Mouse (Mus musculus) granulocyte monocyte progenitor cell, adult 5-6 weeks (primary cell): Measurements from ENCODE around the gene Pax7. TPM values are rescaled to one million over a fixed set of nuclear protein-coding genes. Genes with fewer than 3 reads are reported as not detected.

ENCODE experiments used
- ATAC-seq: replicated peaks from 2 replicates; pipeline ENCODE4 v1.8.0; 2016; ENCODE audit warnings: mild to moderate bottlenecking, moderate TSS enrichment, inconsistent platforms; ENCODE audit not compliant: poor library complexity, severe bottlenecking
- total RNA-seq, 2 experiments: library from RNA; stranded (forward) in 1 of 2; stranded (reverse) in 1 of 2; fragments of 200-712, 200-1000 nt in 1 of 2; fragments of >200 nt in 1 of 2; fragmentation: Nextera tagmentation in 1 of 2; gene quantifications; 2 replicates each; pipeline ENCODE4 v1.2.3; 2014 to 2017

The Pax7 gene
- total RNA-seq, 2 experiments from 2014 or later = not detected

- no peak for ATAC-seq
Observed at GRCm38 (mm10) chr4:139703468-139703867, 129.9 kb downstream of the Pax7 start.

GRCm38 (mm10) chr4:139702914-139703313 lies 130.4 kb downstream of the Pax7 start:
- no peak for ATAC-seq

- no peak for ATAC-seq
Observed at GRCm38 (mm10) chr4:139698602-139699001, 134.7 kb downstream of the Pax7 start.

GRCm38 (mm10) chr4:139697755-139698154 lies 135.6 kb downstream of the Pax7 start:
- no peak for ATAC-seq

GRCm38 (mm10) chr4:139693315-139693714 lies 140.0 kb downstream of the Pax7 start:
- ATAC-seq = no peak

- ATAC-seq = no peak
Observed at GRCm38 (mm10) chr4:139689627-139690269, 143.6 kb downstream of the Pax7 start.

GRCm38 (mm10) chr4:139688058-139688457 lies 145.3 kb downstream of the Pax7 start:
- no peak for ATAC-seq

Other genes with a start within 250 kb of the Pax7 start
- not detected in 2 replicates for gene Gm21969, start 230.3 kb downstream of the Pax7 start, total RNA-seq (2014; fragmentation: Nextera tagmentation)
- not detected in 2 replicates for gene Gm21969, start 230.3 kb downstream of the Pax7 start, total RNA-seq (2017)
- 29.7 and 30.9 TPM in 2 replicates for gene Aldh4a1, start 210.7 kb downstream of the Pax7 start, total RNA-seq (2014; fragmentation: Nextera tagmentation)
- gene Aldh4a1, start 210.7 kb downstream of the Pax7 start, total RNA-seq (2017) = 18.9 and 20.1 TPM in 2 replicates
- not detected in 2 replicates for gene Tas1r2, start 180.0 kb downstream of the Pax7 start, total RNA-seq (2014; fragmentation: Nextera tagmentation)
- gene Tas1r2, start 180.0 kb downstream of the Pax7 start, total RNA-seq (2017) = not detected in 2 replicates
- not detected in 2 replicates for gene Klhdc7a, start 134.5 kb upstream of the Pax7 start, total RNA-seq (2014; fragmentation: Nextera tagmentation)
- gene Klhdc7a, start 134.5 kb upstream of the Pax7 start, total RNA-seq (2017) = not detected in 2 replicates